Comparison of ENCODE assay signal across 16 mouse cellular contexts in the genomic region with DNA sequence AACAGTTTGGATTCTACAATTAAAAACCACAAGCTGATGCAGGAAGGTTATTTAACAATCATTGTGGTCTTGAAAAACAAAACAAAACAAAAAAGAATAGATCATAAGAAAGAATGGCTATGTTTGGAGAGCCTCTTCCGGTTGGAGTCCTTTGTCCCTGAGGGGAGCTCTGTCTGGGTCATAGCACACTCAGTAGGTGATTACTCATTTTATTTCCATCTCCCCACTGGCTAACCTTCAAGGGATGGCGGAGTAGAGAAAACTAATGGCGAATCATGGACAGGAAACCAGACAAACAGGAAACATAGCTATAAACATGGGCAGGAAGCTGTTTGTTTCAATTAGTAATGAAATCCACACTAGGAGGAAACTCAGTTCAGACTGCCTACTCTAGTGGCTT.
"Had no signal": no experiment of that assay in that cellular context is flagged by ENCODE, and none has a peak within 500 bp of the region (broad histone marks: within the 10 kb centered on the region; RNA-seq: fewer than 3 reads in every experiment).

No protein-coding gene starts in this region.

- H3K27ac ChIP-seq: left cerebral cortex, adult 2 months; limb, embryonic 12.5 days; limb, embryonic 15.5 days; liver, embryonic 13.5 days; midbrain, embryonic 10.5 days; midbrain, embryonic 13.5 days; stomach, embryonic 15.5 days had no signal

- H3K36me3 ChIP-seq: limb, embryonic 12.5 days; limb, embryonic 15.5 days; liver, embryonic 13.5 days; midbrain, embryonic 10.5 days; midbrain, embryonic 13.5 days; stomach, embryonic 15.5 days had no signal

- H3K4me2 ChIP-seq: limb, embryonic 12.5 days; limb, embryonic 15.5 days; liver, embryonic 13.5 days; midbrain, embryonic 13.5 days; stomach, embryonic 15.5 days had no signal

- H3K4me1 ChIP-seq: limb, embryonic 15.5 days; liver, embryonic 13.5 days; megakaryocyte, embryonic 14.5 days; midbrain, embryonic 10.5 days; midbrain, embryonic 13.5 days; stomach, embryonic 15.5 days had no signal

- DNase-seq: kidney, adult 8-10 months; kidney, postnatal 25 days; layer of hippocampus, postnatal 36 days; liver, embryonic 13.5 days; right cerebral cortex, postnatal 25 days; spleen, adult 18-20 months; thymus, postnatal 25 days had no signal

- H3K9me3 ChIP-seq: limb, embryonic 12.5 days; limb, embryonic 15.5 days; liver, embryonic 13.5 days; megakaryocyte, embryonic 14.5 days; midbrain, embryonic 10.5 days; midbrain, embryonic 13.5 days; stomach, embryonic 15.5 days had no signal

- H3K27me3 ChIP-seq: limb, embryonic 12.5 days; limb, embryonic 15.5 days; liver, embryonic 13.5 days; megakaryocyte, embryonic 14.5 days; midbrain, embryonic 13.5 days; stomach, embryonic 15.5 days had no signal

- H3K4me3 ChIP-seq: left cerebral cortex, adult 2 months; limb, embryonic 12.5 days; limb, embryonic 15.5 days; liver, embryonic 13.5 days; megakaryocyte, embryonic 14.5 days; midbrain, embryonic 10.5 days; midbrain, embryonic 13.5 days; stomach, embryonic 15.5 days had no signal

- ATAC-seq: intestine, postnatal 0 days; midbrain, embryonic 13.5 days; midbrain, embryonic 16.5 days had no signal

- H3K9ac ChIP-seq: limb, embryonic 12.5 days; limb, embryonic 15.5 days; liver, embryonic 13.5 days; midbrain, embryonic 13.5 days; stomach, embryonic 15.5 days had no signal
